Mouse (Mus musculus) myocyte (in vitro differentiated cells): ENCODE results near the gene Dnajb13.
A peak's percentile ranks its signal among the peaks of the same experiment; 100 is the strongest.

Source experiments
- CEBPB ChIP-seq: IDR thresholded peaks from 2 replicates; pipeline ENCODE4 v1.6.1; 2011; ENCODE audit warnings: mild to moderate bottlenecking, moderate library complexity; ENCODE audit not compliant: poor library complexity, insufficient read depth, severe bottlenecking
- E2F4 ChIP-seq: IDR thresholded peaks from one replicate; pipeline ENCODE4 v1.6.1; 2011; ENCODE audit warnings: mild to moderate bottlenecking, control low read depth, moderate library complexity; ENCODE audit not compliant: insufficient read depth
- MAX ChIP-seq: IDR thresholded peaks from one replicate; pipeline ENCODE4 v1.6.1; 2011; ENCODE audit warnings: low read depth, mild to moderate bottlenecking, control low read depth
- MYOD1 ChIP-seq, 3 experiments: IDR thresholded peaks; one replicate each; pipeline ENCODE4 v1.6.1; 2011; ENCODE audit warnings: control low read depth in 2 of 3, low read depth in 2 of 3, mild to moderate bottlenecking in 2 of 3, moderate library complexity in 1 of 3; ENCODE audit not compliant: insufficient read length in 2 of 3, control insufficient read depth in 1 of 3
- POLR2A ChIP-seq: IDR thresholded peaks from one replicate; pipeline ENCODE4 v1.6.1; 2011; ENCODE audit warnings: low read depth, mild to moderate bottlenecking, control low read depth, moderate library complexity; ENCODE audit not compliant: insufficient read length
- POLR2AphosphoS2 ChIP-seq: IDR thresholded peaks from one replicate; pipeline ENCODE4 v1.6.1; 2011; ENCODE audit warnings: low read depth, control low read depth; ENCODE audit not compliant: insufficient read length
- REST ChIP-seq: IDR thresholded peaks from one replicate; pipeline ENCODE4 v1.6.1; 2011; ENCODE audit warnings: mild to moderate bottlenecking, control low read depth, moderate library complexity; ENCODE audit not compliant: insufficient read depth, insufficient read length
- SRF ChIP-seq: IDR thresholded peaks from one replicate; pipeline ENCODE4 v1.6.1; 2011; ENCODE audit warnings: low read depth; ENCODE audit not compliant: control insufficient read depth, insufficient read length
- TCF12 ChIP-seq: IDR thresholded peaks from one replicate; pipeline ENCODE4 v1.6.1; 2011; ENCODE audit warnings: mild to moderate bottlenecking, control low read depth; ENCODE audit not compliant: poor library complexity, insufficient read depth, severe bottlenecking
- TCF3 ChIP-seq: IDR thresholded peaks from one replicate; pipeline ENCODE4 v1.6.1; 2011; ENCODE audit warnings: low read depth, control low read depth; ENCODE audit not compliant: insufficient read length
- USF1 ChIP-seq: IDR thresholded peaks from one replicate; pipeline ENCODE4 v1.6.1; 2011; ENCODE audit warnings: low read depth, mild to moderate bottlenecking, control low read depth, moderate library complexity

DNA sequence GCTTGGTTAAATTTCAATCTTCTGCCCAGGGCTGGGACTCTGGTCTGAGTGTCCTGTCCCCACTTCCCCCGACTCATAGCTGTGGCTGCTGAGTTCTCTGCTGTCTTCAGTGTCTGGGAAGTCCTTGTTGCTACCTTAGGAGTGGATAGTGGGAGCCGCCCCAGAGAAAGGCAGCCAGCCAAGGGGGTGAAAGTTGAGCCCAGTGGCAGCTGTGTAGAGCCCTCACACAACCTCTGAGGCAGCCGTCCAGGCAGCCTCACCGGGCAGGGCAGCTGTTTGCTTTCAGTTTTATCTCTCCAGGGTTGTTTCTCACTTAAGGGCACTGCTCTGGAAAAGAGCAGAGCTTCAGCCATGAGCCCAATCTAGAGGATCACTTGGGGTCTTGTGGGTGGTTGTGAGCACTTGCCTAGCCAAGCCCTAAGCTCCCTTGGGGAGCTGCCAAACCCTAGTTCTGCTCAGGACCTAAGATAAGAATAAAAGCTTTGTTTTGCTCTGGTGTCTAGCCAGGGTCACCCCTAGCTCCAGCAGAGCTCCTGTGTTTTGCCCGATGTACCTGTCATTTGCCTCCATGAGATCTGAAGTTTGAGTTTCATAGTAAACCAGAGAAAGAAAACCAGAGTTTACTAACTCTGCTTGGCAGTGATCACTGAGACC is 49.0 kb downstream of the Dnajb13 start:
- TF ChIP-seq POLR2A (no peak), USF1 (no peak), REST (no peak), MAX (no peak), MYOD1 (IDR thresholded peaks at IDR 0.05; ENCODE audit: control insufficient read depth in 1 of 3, insufficient read length in 2 of 3, low read depth in 2 of 3) (peak; percentile 82 to 98 (median 96)), TCF12 (peak; percentile 38), POLR2AphosphoS2 (no peak), E2F4 (no peak), CEBPB (no peak), TCF3 (peak; percentile 45), SRF (no peak)
